Mouse (Mus musculus) stomach, embryonic 14.5 days (tissue): ENCODE measurements around the gene Pappa. TPM values are rescaled to one million over a fixed set of nuclear protein-coding genes. Genes with fewer than 3 reads are reported as not detected.

Experiments used
- ATAC-seq: fragments of 200-750 bp; cut with Nextera tagmentation; 2 replicates; pipeline ENCODE4 v1.8.0; 2017; ENCODE audit warnings: low read depth, moderate TSS enrichment; ENCODE audit not compliant: insufficient number of reproducible peaks, insufficient read depth, low FRiP score
- H3K27ac ChIP-seq: fragments of 300-500 bp; sonication (generic); 2 replicates; pipeline ENCODE4 v1.5.1; 2014; ENCODE audit warnings: mild to moderate bottlenecking, low read length, moderate library complexity, mixed read lengths
- H3K27me3 ChIP-seq: fragments of 300-500 bp; sonication (generic); 2 replicates; pipeline ENCODE4 v1.6.1; 2014; ENCODE audit warnings: low read length, control low read depth, mixed read lengths; ENCODE audit not compliant: control insufficient read depth, insufficient read depth
- H3K36me3 ChIP-seq: fragments of 300-500 bp; sonication (generic); 2 replicates; pipeline ENCODE4 v1.6.1; 2014; ENCODE audit warnings: mild to moderate bottlenecking, control low read depth, low read length, moderate library complexity, mixed read lengths; ENCODE audit not compliant: control insufficient read depth, insufficient read depth
- H3K4me1 ChIP-seq: fragments of 300-500 bp; sonication (generic); 2 replicates; pipeline ENCODE4 v1.6.1; 2014; ENCODE audit warnings: low read length, control low read depth, mixed read lengths; ENCODE audit not compliant: control insufficient read depth, insufficient read depth
- H3K4me2 ChIP-seq: fragments of 300-500 bp; sonication (generic); replicated peaks from 2 replicates; pipeline ENCODE4 v1.6.1; 2014; ENCODE audit warnings: low read depth, low read length, control low read depth
- H3K4me3 ChIP-seq: fragments of 300-500 bp; sonication (generic); 2 replicates; pipeline ENCODE4 v1.5.1; 2014; ENCODE audit warnings: low read depth, low read length, control low read depth
- H3K9ac ChIP-seq: fragments of 300-500 bp; sonication (generic); replicated peaks from 2 replicates; pipeline ENCODE4 v1.6.1; 2014; ENCODE audit warnings: low read depth, mild to moderate bottlenecking, control low read depth, low read length, moderate library complexity, mixed read lengths
- H3K9me3 ChIP-seq: fragments of 300-500 bp; sonication (generic); 2 replicates; pipeline ENCODE4 v1.6.1; 2016; ENCODE audit warnings: low read depth, low read length, control low read depth; ENCODE audit not compliant: control insufficient read depth
- WGBS: fragments of 180-500 bp; shearing (Covaris S2); extraction: QIAGEN DNeasy Blood & Tissue Kit; methylation state at CpG from one replicate; pipeline ENCODE4 v1.1.7; 2014; 5-methylcytosine and 5-hydroxymethylcytosine counted together
- polyA plus RNA-seq: library from polyadenylated mRNA; unstranded; fragments of >200 nt; fragmentation: Nextera tagmentation; extraction: Ambion mirVana; gene quantifications from 2 replicates; pipeline ENCODE4 v1.2.1, GENCODE M21; 2014

Pappa gene
- polyA plus RNA-seq, 1 experiment from 2014 or later, result 1.3 TPM

DNA sequence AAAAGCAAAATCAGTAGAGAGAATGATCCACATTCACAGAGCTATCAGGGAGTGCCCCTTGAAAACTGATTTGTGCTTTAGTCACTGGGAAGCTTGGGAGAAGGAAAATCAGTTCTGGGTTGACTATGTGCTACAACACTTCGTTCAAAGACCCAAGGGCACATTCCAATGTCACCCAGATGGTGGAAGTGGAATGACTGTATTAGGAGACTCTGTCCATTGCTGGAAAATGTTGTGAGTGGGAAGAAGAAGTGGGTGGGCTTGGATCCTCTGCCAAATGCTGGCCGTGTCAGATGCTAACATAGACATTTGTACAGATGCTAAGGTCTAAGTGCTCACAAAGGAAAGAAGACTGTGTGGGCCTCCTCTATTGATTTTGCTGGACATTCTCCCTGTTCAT lies 29.6 kb downstream of the Pappa start:
- H3K9me3 ChIP-seq, result no peaks in the 10 kb centered on the region
- no peak overlapping the region for H3K27ac ChIP-seq
- no peaks in the 10 kb centered on the region for H3K27me3 ChIP-seq
- no peaks in the 10 kb centered on the region for H3K4me1 ChIP-seq
- no peak overlapping the region for H3K9ac ChIP-seq
- no peak overlapping the region for H3K4me3 ChIP-seq
- WGBS, result 67% methylated on average over 2 of the region's 2 CpGs
- no peak for ATAC-seq
- no peak overlapping the region for H3K4me2 ChIP-seq
- no peaks in the 10 kb centered on the region for H3K36me3 ChIP-seq

DNA sequence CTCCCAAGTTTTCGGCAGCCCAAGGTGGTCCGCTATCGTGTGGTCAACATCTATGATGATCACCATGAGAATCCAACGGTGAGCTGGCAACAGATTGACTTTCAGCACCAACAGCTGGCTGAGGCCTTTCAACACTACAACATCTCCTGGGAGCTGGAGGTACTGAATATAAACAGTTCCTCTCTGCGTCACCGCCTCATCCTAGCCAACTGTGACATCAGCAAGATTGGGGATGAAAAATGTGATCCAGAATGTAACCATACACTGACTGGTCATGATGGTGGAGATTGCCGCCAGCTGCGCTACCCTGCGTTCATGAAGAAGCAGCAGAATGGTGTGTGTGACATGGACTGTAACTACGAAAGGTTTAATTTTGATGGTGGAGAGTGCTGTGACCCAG lies 32.3 kb downstream of the Pappa start:
- Histone ChIP-seq H3K36me3 (no peaks in the 10 kb centered on the region), H3K27ac (no peak overlapping the region), H3K27me3 (no peaks in the 10 kb centered on the region), H3K9me3 (no peaks in the 10 kb centered on the region), H3K4me2 (no peak overlapping the region), H3K4me3 (no peak overlapping the region), H3K9ac (no peak overlapping the region), H3K4me1 (no peaks in the 10 kb centered on the region)
- 88% methylated on average over 10 of the region's 10 CpGs for WGBS
- ATAC-seq, result no peak

DNA sequence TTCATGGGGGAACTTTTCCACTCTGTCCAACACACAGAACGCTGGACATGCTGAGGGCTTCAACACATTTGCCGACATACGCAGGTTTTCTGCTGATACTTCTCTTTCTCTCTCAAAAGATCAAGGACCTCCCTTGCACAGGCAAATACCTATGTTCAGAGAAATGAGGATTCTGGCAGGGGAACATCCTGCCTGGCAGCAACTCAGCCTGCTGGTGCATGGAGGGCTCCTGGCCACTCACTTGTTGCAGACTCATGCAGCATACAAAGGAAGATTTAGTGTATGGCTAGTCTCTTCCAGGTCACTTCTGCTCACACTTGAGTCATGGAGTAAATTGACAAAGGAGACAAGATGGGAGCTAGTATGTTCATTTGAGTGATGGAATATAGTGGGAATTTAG lies 34.7 kb downstream of the Pappa start:
- no peak overlapping the region for H3K4me2 ChIP-seq
- no peaks in the 10 kb centered on the region for H3K36me3 ChIP-seq
- H3K27ac ChIP-seq, result no peak overlapping the region
- H3K9ac ChIP-seq, result no peak overlapping the region
- no peaks in the 10 kb centered on the region for H3K27me3 ChIP-seq
- no peak for ATAC-seq
- no peaks in the 10 kb centered on the region for H3K4me1 ChIP-seq
- WGBS, result 83% methylated on average over 3 of the region's 3 CpGs
- H3K9me3 ChIP-seq, result no peaks in the 10 kb centered on the region
- no peak overlapping the region for H3K4me3 ChIP-seq

DNA sequence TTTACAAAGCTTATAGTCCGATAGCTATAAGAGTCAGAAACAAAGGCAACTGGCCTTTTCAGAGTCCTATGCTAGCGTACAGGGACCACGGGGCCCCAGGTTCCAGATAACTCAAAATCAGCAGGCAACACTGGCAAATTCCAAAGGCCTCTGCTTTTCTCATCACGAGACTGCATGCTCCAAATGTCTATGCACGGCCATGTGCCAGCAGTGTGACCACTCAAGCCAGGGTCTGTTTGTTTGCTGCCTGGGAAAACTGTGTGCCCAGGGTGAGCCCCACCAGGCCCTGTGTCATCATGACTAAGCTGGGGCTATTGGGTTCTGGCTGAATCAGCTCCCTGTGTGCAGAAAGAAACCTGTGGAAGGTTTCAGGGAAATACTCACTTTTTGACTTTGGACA lies 35.5 kb downstream of the Pappa start:
- no peak overlapping the region for H3K4me3 ChIP-seq
- H3K36me3 ChIP-seq, result no peaks in the 10 kb centered on the region
- ATAC-seq, result no peak
- H3K9me3 ChIP-seq, result no peaks in the 10 kb centered on the region
- no peak overlapping the region for H3K4me2 ChIP-seq
- H3K27me3 ChIP-seq, result no peaks in the 10 kb centered on the region
- H3K4me1 ChIP-seq, result no peaks in the 10 kb centered on the region
- no peak overlapping the region for H3K27ac ChIP-seq
- no peak overlapping the region for H3K9ac ChIP-seq
- 67% methylated on average over 5 of the region's 5 CpGs for WGBS

- Histone ChIP-seq H3K27me3 (no peaks in the 10 kb centered on the region), H3K9me3 (no peaks in the 10 kb centered on the region), H3K27ac (no peak overlapping the region), H3K4me1 (no peaks in the 10 kb centered on the region), H3K4me2 (no peak overlapping the region), H3K9ac (no peak overlapping the region), H3K36me3 (no peaks in the 10 kb centered on the region), H3K4me3 (no peak overlapping the region)
- no peak for ATAC-seq
- 73% methylated on average over 3 of the region's 3 CpGs for WGBS
Observed at GRCm38 (mm10) chr4:65163698-65164097, 39.7 kb downstream of the Pappa start.

DNA sequence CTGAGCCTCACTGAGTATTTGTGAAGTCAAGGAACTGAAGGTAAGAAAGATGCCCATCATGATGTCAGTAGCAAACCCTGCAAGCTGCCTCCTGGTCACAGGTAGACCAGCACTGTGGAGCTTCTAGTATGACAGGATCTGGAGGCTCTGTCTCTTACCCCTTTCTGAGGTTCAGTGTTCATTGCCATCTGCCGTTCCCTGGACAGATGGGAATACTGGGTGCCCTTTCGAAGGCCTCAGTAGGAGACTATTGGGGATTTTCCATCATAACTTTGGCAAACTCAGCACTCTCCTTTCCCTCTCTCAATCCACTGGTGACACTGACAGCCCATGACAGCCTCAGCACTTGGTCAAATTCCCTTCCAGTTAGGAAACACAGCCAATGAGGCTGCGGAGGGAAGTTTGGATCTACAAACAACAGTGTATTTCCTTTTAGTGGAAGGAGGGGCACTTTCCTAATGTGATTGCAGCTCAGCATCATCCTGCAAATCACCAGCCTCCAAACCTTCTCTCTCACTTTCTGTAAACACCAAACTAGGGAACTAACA lies 42.4 kb downstream of the Pappa start:
- ATAC-seq, result no peak
- Histone ChIP-seq H3K36me3 (no peaks in the 10 kb centered on the region), H3K9me3 (no peaks in the 10 kb centered on the region), H3K9ac (no peak overlapping the region), H3K4me2 (no peak overlapping the region), H3K4me1 (no peaks in the 10 kb centered on the region), H3K27ac (no peak overlapping the region), H3K27me3 (no peaks in the 10 kb centered on the region), H3K4me3 (no peak overlapping the region)
- 82% methylated on average over 3 of the region's 3 CpGs for WGBS

DNA sequence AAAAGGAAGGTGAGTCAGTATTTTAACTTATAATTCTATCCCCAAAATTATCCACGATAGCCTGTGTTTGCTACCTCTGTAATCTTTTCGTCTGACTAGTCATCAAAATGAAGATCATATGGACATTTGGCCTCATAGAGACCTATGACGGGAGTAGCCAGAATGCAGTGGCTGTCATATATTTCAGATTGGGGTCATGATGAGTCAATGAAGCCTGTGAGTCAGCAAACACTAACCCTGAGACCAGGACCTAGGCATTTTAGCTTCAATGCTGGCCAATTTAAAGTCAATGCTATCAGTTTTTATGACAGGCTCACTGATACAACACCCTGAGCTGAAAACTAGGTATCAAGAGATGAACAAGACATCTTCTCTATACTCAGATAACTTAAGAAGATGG lies 50.5 kb downstream of the Pappa start:
- Histone ChIP-seq H3K27ac (no peak overlapping the region), H3K9me3 (no peaks in the 10 kb centered on the region), H3K27me3 (no peaks in the 10 kb centered on the region), H3K4me2 (no peak overlapping the region), H3K9ac (no peak overlapping the region), H3K4me1 (no peaks in the 10 kb centered on the region), H3K4me3 (no peak overlapping the region), H3K36me3 (no peaks in the 10 kb centered on the region)
- 77% methylated on average over 3 of the region's 3 CpGs for WGBS
- ATAC-seq, result no peak

GRCm38 (mm10) chr4:65178146-65178545 lies 54.2 kb downstream of the Pappa start:
- H3K4me1 ChIP-seq, result no peaks in the 10 kb centered on the region
- WGBS, result 26% methylated on average over 1 of the region's 1 CpGs
- H3K4me2 ChIP-seq, result no peak overlapping the region
- H3K36me3 ChIP-seq, result no peaks in the 10 kb centered on the region
- no peak overlapping the region for H3K9ac ChIP-seq
- H3K27ac ChIP-seq, result no peak overlapping the region
- H3K9me3 ChIP-seq, result no peaks in the 10 kb centered on the region
- H3K27me3 ChIP-seq, result no peaks in the 10 kb centered on the region
- no peak for ATAC-seq
- no peak overlapping the region for H3K4me3 ChIP-seq

GRCm38 (mm10) chr4:65187236-65187635 lies 63.3 kb downstream of the Pappa start:
- WGBS, result 68% methylated on average over 2 of the region's 2 CpGs
- Histone ChIP-seq H3K27me3 (no peaks in the 10 kb centered on the region), H3K9ac (no peak overlapping the region), H3K27ac (no peak overlapping the region), H3K36me3 (no peaks in the 10 kb centered on the region), H3K4me2 (no peak overlapping the region), H3K4me3 (no peak overlapping the region), H3K4me1 (no peaks in the 10 kb centered on the region), H3K9me3 (no peaks in the 10 kb centered on the region)
- no peak for ATAC-seq
